Mouse (Mus musculus) telencephalon, adult 2 months (tissue): Measurements from ENCODE around the gene Ccdc86.

ENCODE experiments used
- DNase-seq: peaks from one replicate; pipeline ENCODE4 v3.0.0-alpha.2; 2011; ENCODE audit warnings: low read depth, low spot score

Ccdc86 gene

DNA sequence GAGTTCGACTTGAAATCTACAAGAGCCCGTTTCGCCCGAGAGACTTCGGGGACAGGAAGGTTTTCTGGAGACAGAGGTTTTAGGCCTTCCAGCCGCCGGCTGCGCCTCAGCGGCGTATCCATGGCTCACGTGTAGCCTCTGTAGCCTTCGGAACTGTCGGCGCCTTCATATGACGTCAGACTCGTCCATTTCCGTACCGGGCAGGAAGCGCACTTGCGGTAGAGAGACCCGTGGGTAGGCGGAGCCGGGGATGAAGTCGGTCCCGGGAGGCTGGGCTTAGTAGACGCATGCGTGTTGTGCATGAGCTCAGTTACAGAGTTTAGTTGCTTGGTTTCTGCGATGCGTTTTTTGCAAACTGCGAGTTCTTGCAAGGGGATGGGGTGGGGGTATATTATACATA is at the start of gene Ccdc86:
Gene Ccdc86 (minus strand): TSS at position 155 of the 400 bp plus-strand sequence.
- DNase-seq: peak; percentile 99

DNA sequence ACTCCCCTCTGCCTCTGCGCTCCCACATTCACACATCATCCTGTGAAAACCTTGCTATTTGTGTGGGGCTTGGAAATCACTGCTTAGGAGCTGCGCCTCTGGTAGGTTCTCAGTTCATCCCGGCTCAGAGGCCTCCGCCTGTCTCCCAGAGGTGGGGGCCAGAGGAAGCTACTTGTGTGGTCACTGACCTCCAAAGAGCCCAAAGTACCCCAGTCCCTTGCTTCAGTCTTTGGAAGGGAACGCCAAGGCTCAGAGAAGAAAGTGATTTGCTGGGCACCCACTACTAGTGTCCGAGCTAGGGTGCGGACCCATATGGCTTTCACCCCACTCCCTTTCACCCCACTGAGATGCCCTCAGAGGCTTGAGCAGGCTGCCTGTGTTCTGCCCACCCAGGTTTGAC is 44.1 kb upstream of the Ccdc86 start, which contains the start of gene Ms4a15:
Gene Ms4a15 (minus strand): TSS at position 101 of the 400 bp plus-strand sequence.
- no peak for DNase-seq

DNA sequence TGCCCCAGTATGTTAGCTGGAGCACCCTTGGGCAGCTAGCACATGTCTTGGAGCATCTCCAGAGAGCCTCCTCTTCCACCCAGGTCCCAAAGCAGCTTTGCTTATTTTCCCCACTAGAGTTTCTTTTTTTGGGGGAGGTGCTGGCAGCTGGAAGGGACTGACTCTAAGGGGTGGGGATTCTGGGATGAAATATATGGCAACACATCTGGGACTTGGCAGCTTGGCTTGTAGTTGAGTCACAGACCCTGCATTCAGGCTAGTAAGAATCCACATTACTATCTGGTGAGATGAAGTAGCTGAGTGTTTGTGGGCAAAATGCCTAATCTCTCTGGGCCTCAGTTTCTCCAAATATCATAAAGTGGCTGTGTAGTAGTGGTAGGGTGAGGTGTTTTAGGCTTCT is 42.8 kb upstream of the Ccdc86 start:
- DNase-seq: no peak

GRCm38 (mm10) chr19:10990751-10991150 is 41.7 kb upstream of the Ccdc86 start:
- no peak for DNase-seq

GRCm38 (mm10) chr19:10988563-10988962 is 39.5 kb upstream of the Ccdc86 start:
- no peak for DNase-seq

GRCm38 (mm10) chr19:10985889-10986288 is 36.8 kb upstream of the Ccdc86 start:
- no peak for DNase-seq

DNA sequence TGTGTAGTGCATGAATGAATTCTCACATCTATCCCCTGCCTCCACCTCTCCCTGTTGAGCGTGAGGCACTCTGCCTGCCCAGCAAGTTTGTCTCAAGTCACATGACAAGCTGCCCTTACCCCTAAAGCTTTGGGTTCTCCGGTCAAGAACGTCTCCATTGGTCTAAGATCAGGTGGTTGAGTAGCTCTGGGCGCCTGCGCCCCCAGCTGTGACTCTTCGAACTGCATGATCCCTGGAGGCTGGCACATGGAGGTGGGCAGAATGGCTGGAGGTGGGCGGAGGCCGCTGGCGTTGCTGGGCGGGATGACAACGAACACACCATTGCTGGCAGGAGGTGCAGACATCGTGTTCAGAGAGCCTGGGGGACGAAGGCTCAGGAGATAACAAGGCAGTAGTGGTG is 35.5 kb upstream of the Ccdc86 start:
- no peak for DNase-seq

GRCm38 (mm10) chr19:10983146-10983545 is 34.1 kb upstream of the Ccdc86 start:
- no peak for DNase-seq

DNA sequence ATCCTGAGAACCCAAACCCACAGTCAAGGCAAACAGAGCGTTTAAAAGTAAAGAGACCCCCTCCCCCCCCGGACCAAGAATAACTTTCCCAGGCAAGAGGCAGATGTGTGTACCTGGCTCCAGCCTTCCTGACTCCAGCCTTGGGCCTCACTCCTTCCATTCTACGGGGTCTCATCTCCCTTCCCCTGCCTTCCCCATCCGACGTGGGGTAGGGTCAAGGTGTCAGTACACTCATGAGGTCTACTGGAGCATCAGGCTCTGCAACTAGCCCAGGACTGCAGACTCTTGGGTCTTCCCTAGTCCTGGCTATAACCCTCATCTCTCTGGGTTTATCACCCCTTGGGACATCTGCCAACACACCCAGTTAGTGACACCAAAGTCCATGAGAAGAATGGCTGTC is 31.1 kb upstream of the Ccdc86 start:
- no peak for DNase-seq

- peak; percentile 33 for DNase-seq
Observed at GRCm38 (mm10) chr19:10979184-10980168, 30.4 kb upstream of the Ccdc86 start.

- no peak for DNase-seq
Observed at GRCm38 (mm10) chr19:10976318-10976717, 27.3 kb upstream of the Ccdc86 start.

GRCm38 (mm10) chr19:10975187-10975586 is 26.1 kb upstream of the Ccdc86 start:
- DNase-seq: no peak

GRCm38 (mm10) chr19:10974238-10974865 is 25.3 kb upstream of the Ccdc86 start, which contains the start of gene Ms4a10:
Gene Ms4a10, minus strand, starts transcription at chr19:10974670.
- DNase-seq: no peak

GRCm38 (mm10) chr19:10973187-10973586 is 24.1 kb upstream of the Ccdc86 start:
- no peak for DNase-seq

DNA sequence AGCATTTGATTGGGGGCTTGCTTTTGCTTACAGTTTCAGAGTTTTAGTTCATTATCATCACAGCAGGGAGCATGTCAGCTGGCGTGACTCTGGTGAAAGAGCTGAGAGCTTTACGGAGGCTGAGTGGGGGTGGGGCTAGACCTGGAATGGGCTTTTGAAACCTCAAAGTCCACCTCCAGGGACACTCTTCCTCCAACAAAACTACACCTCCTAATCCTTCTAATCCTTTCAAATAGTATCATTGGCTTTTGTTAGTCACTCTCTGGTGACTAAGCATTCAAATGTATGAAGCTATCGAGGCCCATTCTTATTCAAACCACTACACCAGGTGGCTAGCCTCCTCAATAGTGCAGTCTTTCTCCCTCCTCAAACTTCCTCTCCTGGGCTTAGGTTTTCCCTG is 23.6 kb upstream of the Ccdc86 start:
- no peak for DNase-seq

- no peak for DNase-seq
Observed at GRCm38 (mm10) chr19:10970457-10970856, 21.4 kb upstream of the Ccdc86 start.

DNA sequence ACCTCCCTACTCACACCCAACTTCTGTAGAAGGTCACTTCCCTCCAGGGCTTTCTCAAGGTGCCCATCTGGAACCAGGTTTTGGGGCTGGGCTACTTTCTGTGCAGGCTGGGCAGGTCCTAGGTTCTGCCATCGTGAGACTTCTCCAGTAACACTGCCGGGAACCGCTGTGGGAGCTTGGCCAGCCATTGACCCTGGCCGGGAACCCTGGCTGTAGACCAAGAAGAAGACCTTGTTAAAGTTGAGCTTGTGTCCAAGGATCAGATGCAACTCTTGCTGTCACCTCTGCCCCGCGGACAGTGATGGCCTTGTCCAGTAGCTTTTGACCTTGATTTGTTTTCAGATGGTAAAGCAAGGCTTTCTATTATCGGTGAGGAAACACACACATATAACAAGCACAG is 19.5 kb upstream of the Ccdc86 start:
- DNase-seq: no peak

- DNase-seq: no peak
Observed at GRCm38 (mm10) chr19:10965721-10966120, 16.7 kb upstream of the Ccdc86 start.

DNA sequence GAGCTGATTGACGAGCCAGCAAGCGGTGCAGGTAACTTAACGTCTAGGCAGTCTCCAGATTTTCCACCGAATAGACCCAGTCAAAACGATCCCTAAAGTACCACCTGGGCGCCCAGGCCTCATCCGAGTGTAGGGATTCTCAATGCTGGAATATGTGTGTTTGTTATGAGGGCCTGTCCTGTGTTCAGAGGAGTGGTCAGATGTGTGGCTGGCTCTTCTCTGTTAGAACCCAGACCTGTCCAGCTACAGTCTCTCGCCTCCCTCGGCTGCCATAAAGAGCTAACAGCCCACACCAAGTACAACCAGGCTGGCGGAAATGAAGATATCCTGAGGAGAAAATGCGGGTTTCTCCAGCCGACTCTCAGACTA is 10.9 kb upstream of the Ccdc86 start:
- DNase-seq: no peak

- DNase-seq: no peak
Observed at GRCm38 (mm10) chr19:10959085-10959977, 10.3 kb upstream of the Ccdc86 start.

- DNase-seq: peak; percentile 46
Observed at GRCm38 (mm10) chr19:10952021-10952939, 3.2 kb upstream of the Ccdc86 start.
